In the genomic region with DNA sequence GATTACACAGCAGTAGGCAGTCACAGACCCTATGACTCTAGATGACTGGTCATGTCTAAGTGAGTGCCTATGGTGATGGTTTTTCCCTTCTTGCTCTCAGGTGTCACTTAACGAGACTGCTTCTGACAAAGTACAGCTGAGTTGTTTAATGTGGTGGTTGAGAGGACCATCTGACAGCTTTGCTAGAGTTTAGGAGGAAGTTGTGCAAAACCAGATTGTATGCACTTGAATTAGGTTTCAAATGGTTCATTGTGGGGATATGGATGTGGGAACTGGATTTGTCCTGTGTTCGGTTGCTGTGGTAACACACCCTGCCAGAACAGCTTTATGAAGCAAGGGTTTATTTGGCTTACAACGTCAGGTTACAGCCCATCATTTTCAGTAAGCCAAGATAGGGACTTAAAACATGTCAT, we compare ENCODE assay signal across 14 mouse cellular contexts.
DNase-seq lines count a peak whose midpoint lies in the region; ATAC-seq lines count a peak whose summit lies in the region.
"Had no signal": no experiment of that assay in that cellular context is flagged by ENCODE, and none has a peak within 500 bp of the region (broad histone marks: within the 10 kb centered on the region; RNA-seq: fewer than 3 reads in every experiment).

No protein-coding gene starts in this region.

- no peaks in the 10 kb centered on the region for H3K27me3 ChIP-seq in midbrain, embryonic 12.5 days
- H3K27me3 ChIP-seq in midbrain, embryonic 16.5 days (ENCODE audit: control insufficient read depth, insufficient read depth, low read depth, low read length), result no peaks in the 10 kb centered on the region
- H3K27me3 ChIP-seq in embryonic facial prominence, embryonic 14.5 days (replicated peaks; ENCODE audit: control insufficient read depth, insufficient read depth, low read length), result no peaks in the 10 kb centered on the region
- H3K27me3 ChIP-seq: liver, embryonic 13.5 days had no signal

- no peaks in the 10 kb centered on the region for H3K36me3 ChIP-seq in midbrain, embryonic 12.5 days
- H3K36me3 ChIP-seq in midbrain, embryonic 16.5 days (ENCODE audit: control insufficient read depth, insufficient read depth, low read length), result no peaks in the 10 kb centered on the region
- no peaks in the 10 kb centered on the region for H3K36me3 ChIP-seq in embryonic facial prominence, embryonic 14.5 days (ENCODE audit: control insufficient read depth, insufficient read depth, low read length)
- H3K36me3 ChIP-seq: liver, embryonic 13.5 days had no signal

- peak; percentile 84 for ATAC-seq in frontal cortex, adult (ENCODE audit: low TSS enrichment)
- peak; percentile 34; the same call in 1 of the 2 replicates for ATAC-seq in midbrain, embryonic 12.5 days (ENCODE audit: low FRiP score, low read depth)
- ATAC-seq in midbrain, embryonic 16.5 days, result no peak
- ATAC-seq in embryonic facial prominence, embryonic 14.5 days (ENCODE audit: low read depth), result peak; percentile 53; the same call in 1 of the 2 replicates

- no peak overlapping the region for H3K27ac ChIP-seq in midbrain, embryonic 12.5 days (replicated peaks)
- no peak overlapping the region for H3K27ac ChIP-seq in midbrain, embryonic 16.5 days (ENCODE audit: low read length)
- H3K27ac ChIP-seq in embryonic facial prominence, embryonic 14.5 days (replicated peaks; ENCODE audit: low read depth, low read length), result no peak overlapping the region
- H3K27ac ChIP-seq: liver, embryonic 13.5 days had no signal

- no peak overlapping the region for H3K4me2 ChIP-seq in midbrain, embryonic 12.5 days (replicated peaks)
- H3K4me2 ChIP-seq in midbrain, embryonic 16.5 days (ENCODE audit: low read length), result no peak overlapping the region
- H3K4me2 ChIP-seq in embryonic facial prominence, embryonic 14.5 days (ENCODE audit: low read depth, low read length), result no peak overlapping the region
- H3K4me2 ChIP-seq: liver, embryonic 13.5 days had no signal

- peaks cover 13% of the 10 kb centered on the region for H3K4me1 ChIP-seq in midbrain, embryonic 12.5 days
- peaks cover 4% of the 10 kb centered on the region; the same call in 1 of the 2 replicates for H3K4me1 ChIP-seq in midbrain, embryonic 16.5 days (ENCODE audit: control insufficient read depth, insufficient read depth, low read length)
- no peaks in the 10 kb centered on the region for H3K4me1 ChIP-seq in embryonic facial prominence, embryonic 14.5 days (ENCODE audit: control insufficient read depth, insufficient read depth, low read length)
- H3K4me1 ChIP-seq: liver, embryonic 13.5 days had no signal

- H3K9ac ChIP-seq in midbrain, embryonic 12.5 days (replicated peaks), result no peak overlapping the region
- H3K9ac ChIP-seq in midbrain, embryonic 16.5 days (ENCODE audit: low read depth, low read length), result no peak overlapping the region
- H3K9ac ChIP-seq in embryonic facial prominence, embryonic 14.5 days (ENCODE audit: low read depth, low read length), result no peak overlapping the region
- H3K9ac ChIP-seq: liver, embryonic 13.5 days had no signal

- no peaks in the 10 kb centered on the region for H3K9me3 ChIP-seq in midbrain, embryonic 12.5 days
- H3K9me3 ChIP-seq in midbrain, embryonic 16.5 days (replicated peaks; ENCODE audit: control insufficient read depth, low read length, poor library complexity, severe bottlenecking), result no peaks in the 10 kb centered on the region
- H3K9me3 ChIP-seq in embryonic facial prominence, embryonic 14.5 days (ENCODE audit: control insufficient read depth, low read length), result no peaks in the 10 kb centered on the region
- H3K9me3 ChIP-seq: liver, embryonic 13.5 days had no signal

- H3K4me3 ChIP-seq in midbrain, embryonic 12.5 days, result no peak overlapping the region
- no peak overlapping the region for H3K4me3 ChIP-seq in midbrain, embryonic 16.5 days (ENCODE audit: low read depth, low read length)
- no peak overlapping the region for H3K4me3 ChIP-seq in embryonic facial prominence, embryonic 14.5 days (ENCODE audit: low read depth, low read length)
- H3K4me3 ChIP-seq: liver, embryonic 13.5 days had no signal

- 61% methylated on average over 3 of the region's 3 CpGs for WGBS in midbrain, embryonic 12.5 days
- 55% methylated on average over 3 of the region's 3 CpGs for WGBS in midbrain, embryonic 16.5 days
- WGBS in embryonic facial prominence, embryonic 14.5 days, result 47% methylated on average over 3 of the region's 3 CpGs

- intact Hi-C loops in heart, postnatal 14 days (cut with DNase I), result no loop called here

- no peak for DNase-seq in frontal cortex, postnatal 25 days (ENCODE audit: low spot score in 2 of 2)
- peak; percentile 30 for DNase-seq in embryonic facial prominence, embryonic 14.5 days (ENCODE audit: low spot score)
- DNase-seq in layer of hippocampus, adult 9-11 months, result peak; percentile 67
- no peak for DNase-seq in heart, postnatal 14 days
- no peak for DNase-seq in heart, adult 8-10 months (ENCODE audit: low spot score)
- DNase-seq: cerebellum, adult 11 months; gastrocnemius, postnatal 10 days; heart, postnatal 36 days; kidney, adult 18-20 months; liver, embryonic 13.5 days; thymus, adult 2 months had no signal

Comparison
In these comparisons a context has a peak if more than half of its experiments do, and no peak if none do; other contexts are left out.
1. DNase-seq: peak in embryonic facial prominence, embryonic 14.5 days (single experiment) and layer of hippocampus, adult 9-11 months (single experiment); none in frontal cortex, postnatal 25 days (0 of 2), heart, postnatal 14 days (0 of 2) and heart, adult 8-10 months (single experiment).